Mouse (Mus musculus) hindbrain, embryonic 10.5 days (tissue): ENCODE data around the gene Tlcd1. TPM values are rescaled to one million over a fixed set of nuclear protein-coding genes. Genes with fewer than 3 reads are reported as not detected.
"Not testable (repeated sequence)": the region's sequence is repeated elsewhere in the genome, so short reads cannot be mapped to it uniquely, and the experiment has no call there.

Experiments
- DNase-seq: peaks from one replicate; pipeline ENCODE4 v3.0.0-alpha.2; 2017; ENCODE audit warnings: low spot score
- H3K27ac ChIP-seq: fragments of 300-500 bp; sonication (generic); 2 replicates; pipeline ENCODE4 v1.5.1; 2016; ENCODE audit warnings: mild to moderate bottlenecking, moderate library complexity
- H3K27me3 ChIP-seq: fragments of 300-500 bp; sonication (generic); 2 replicates; pipeline ENCODE4 v1.6.1; 2016; ENCODE audit warnings: mild to moderate bottlenecking; ENCODE audit not compliant: poor library complexity, insufficient read depth, severe bottlenecking
- H3K36me3 ChIP-seq: fragments of 300-500 bp; sonication (generic); 2 replicates; pipeline ENCODE4 v1.6.1; 2016; ENCODE audit warnings: mild to moderate bottlenecking, moderate library complexity
- H3K4me1 ChIP-seq: fragments of 300-500 bp; sonication (generic); replicated peaks from 2 replicates; pipeline ENCODE4 v1.6.1; 2016; ENCODE audit warnings: mild to moderate bottlenecking
- H3K4me3 ChIP-seq: fragments of 300-500 bp; sonication (generic); 2 replicates; pipeline ENCODE4 v1.5.1; 2016; ENCODE audit warnings: mild to moderate bottlenecking, moderate library complexity
- H3K9me3 ChIP-seq: fragments of 300-500 bp; sonication (generic); 2 replicates; pipeline ENCODE4 v1.6.1; 2016; ENCODE audit warnings: mild to moderate bottlenecking, moderate library complexity
- WGBS: fragments of 180-500 bp; shearing (Covaris S2); methylation state at CpG from one replicate; pipeline ENCODE4 v1.1.7; 2016; 5-methylcytosine and 5-hydroxymethylcytosine counted together
- polyA plus RNA-seq: library from polyadenylated mRNA; unstranded; fragments of >200 nt; fragmentation: Nextera tagmentation; extraction: Ambion mirVana; gene quantifications from 2 replicates; pipeline ENCODE4 v1.2.1, GENCODE M21; 2016

The Tlcd1 gene
- polyA plus RNA-seq, 1 experiment from 2014 or later, result 7.0 TPM

DNA sequence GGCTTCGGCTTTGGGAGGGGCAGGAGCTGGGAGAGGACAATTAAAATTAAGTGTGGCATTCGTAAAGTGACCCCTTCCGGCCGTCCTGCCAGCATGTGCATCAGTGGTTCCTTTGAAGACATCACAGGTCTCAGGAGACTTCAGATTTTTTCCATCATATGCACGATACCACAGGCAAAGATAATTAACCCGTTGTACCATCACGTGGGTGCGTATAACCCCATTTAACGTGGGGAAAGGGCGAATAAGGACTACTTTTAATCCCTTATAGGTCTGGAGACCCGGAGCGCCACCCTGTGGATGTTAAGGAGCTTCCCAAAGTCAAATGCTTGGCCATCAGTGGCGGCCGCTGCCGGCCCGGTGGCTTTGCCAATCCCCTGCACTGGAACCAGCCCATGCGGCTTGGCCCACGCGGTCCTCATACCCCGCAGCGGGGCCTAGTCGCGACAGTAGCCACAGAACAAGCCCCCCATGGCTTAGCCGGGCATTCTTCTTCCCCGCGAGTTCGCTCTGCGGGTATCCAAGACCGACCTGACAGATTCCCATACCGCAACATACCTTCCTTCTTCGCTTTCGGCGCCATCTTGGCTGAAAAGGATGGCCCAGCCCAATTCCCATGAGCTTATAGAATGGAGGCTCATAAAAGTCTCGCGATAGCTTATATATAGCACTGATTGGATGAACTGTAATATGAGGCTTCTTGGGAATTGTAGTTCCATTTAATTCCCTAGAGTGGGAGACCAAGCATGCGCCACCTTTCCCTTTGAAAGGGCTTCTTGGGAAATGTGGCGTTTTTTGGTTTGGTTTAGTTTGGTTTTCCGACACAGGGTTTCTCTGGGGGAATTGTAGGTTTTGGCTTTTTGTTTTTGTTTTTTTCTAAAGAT, 6.7 kb downstream of the Tlcd1 start, which contains the start of gene Rpl23a:
Gene Rpl23a (minus strand): TSS at position 624 of the 884 bp plus-strand sequence.
- Histone ChIP-seq H3K4me3 (peak within 1 kb of the TSS; percentile 95), H3K27ac (peak within 1 kb of the TSS; percentile 99), H3K4me1 (peaks cover 55% of the 10 kb centered on the region), H3K9me3 (no peaks in the 10 kb centered on the region), H3K36me3 (peaks cover 42% of the 10 kb centered on the region), H3K27me3 (no peaks in the 10 kb centered on the region)
- peak; percentile 88 for DNase-seq
- WGBS, result under 1% methylated on average over 38 of the region's 38 CpGs

DNA sequence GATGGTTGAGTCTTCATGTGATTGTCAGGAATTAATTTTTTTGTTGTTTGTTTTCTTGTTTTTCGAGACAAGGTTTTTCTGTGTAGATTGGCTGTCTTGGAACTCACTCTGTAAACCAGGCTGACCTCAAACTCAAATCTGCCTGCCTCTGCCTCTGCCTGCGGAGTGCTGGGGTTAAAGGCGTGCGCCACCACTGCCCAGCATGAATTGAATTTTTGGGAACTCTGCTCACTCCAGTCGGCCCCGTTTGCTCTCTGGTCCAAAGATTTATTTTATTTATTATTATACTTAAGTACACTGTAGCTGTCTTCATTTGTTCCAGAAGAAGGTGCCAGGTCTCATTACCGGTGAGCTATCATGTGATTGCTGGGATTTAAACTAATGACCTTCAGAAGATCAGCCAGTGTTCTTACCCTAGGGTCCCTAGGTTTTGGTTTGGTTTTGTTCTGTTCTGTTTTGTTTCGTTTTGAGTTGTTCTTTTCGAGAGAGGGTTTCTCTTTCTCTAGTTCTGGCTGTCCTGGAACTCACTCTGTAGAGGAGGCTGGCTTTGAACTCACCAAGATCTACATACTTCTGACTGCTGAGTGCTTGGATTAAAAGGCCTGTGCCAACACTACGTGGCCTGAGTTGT, 7.5 kb downstream of the Tlcd1 start:
- H3K27ac ChIP-seq, result peak overlapping the region; percentile 99
- H3K36me3 ChIP-seq, result peaks cover 34% of the 10 kb centered on the region
- no peak for DNase-seq
- H3K4me1 ChIP-seq, result peaks cover 55% of the 10 kb centered on the region
- 54% methylated on average over 10 of the region's 10 CpGs for WGBS
- H3K9me3 ChIP-seq, result no peaks in the 10 kb centered on the region
- peak overlapping the region; percentile 95 for H3K4me3 ChIP-seq
- no peaks in the 10 kb centered on the region for H3K27me3 ChIP-seq

DNA sequence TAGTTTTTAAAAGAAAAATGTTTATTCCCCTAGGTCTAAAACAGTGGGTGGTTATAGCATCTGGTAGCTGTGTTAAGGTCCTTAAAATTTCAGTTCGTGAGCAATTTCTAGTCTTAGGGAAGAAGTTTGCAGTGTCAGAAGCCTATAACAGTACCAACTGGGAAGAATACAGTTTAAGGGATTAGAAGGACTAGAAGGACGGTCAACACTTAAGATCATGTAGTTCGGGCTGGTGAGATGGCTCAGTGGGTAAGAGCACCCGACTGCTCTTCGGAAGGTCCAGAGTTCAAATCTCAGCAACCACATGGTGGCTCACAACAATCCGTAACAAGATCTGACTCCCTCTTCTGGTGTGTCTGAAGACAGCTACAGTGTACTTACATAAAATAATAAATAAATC, 8.2 kb downstream of the Tlcd1 start:
- WGBS, result 95% methylated on average over 6 of the region's 6 CpGs
- not testable (repeated sequence) for H3K27ac ChIP-seq
- H3K4me1 ChIP-seq, result peaks cover 55% of the 10 kb centered on the region

DNA sequence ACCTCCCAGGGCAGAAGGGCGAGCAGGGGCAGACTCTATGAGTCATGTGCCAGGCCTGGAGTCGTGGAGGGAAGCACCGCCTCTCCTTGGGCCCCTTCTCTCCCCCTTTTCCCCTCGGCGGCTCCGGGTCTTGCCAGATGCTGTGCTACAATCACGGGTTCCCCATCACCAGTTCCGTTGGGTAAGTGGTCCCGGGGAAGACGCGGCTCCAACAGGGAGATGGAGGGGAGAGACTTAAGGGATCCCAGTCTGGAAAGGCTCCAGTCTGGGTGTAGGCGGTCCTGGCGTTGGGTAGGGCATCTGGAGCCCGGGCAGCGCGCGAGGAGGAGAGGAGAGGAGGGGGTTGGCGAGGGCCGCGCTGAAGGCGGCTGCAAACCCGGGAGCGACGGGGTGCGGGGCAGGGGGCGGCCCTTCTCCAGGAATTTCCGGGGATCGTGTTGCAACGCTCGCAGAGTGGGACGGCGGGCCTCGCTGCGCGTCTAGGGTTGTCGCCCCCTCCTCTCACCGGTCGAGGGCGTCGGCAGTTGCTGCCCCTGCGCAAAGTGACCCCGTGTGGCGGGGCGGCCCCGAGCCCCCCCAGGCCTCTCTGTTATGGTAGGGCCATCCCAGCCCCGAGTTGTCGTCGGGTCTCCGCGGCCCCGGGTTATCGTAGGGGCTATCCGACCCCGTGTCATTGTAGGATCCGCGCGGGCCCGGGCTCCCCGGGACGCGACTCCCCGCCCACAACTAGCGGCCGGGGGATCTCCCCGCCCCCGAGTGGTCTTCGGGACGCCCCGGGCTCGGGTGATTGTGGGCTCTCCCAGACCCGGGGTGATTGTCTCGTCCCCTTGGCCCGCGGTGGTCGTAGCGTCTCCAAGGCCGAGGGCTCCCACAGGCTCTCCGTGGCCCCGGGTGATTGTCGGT, 12.1 kb downstream of the Tlcd1 start, which contains the start of gene Rab34:
Gene Rab34 (plus strand): TSS at position 100 of the 903 bp plus-strand sequence.
- H3K36me3 ChIP-seq, result peaks cover 34% of the 10 kb centered on the region
- peak within 1 kb of the TSS; percentile 73 for H3K4me3 ChIP-seq
- WGBS, result under 1% methylated on average over 80 of the region's 80 CpGs
- H3K27ac ChIP-seq, result peak within 1 kb of the TSS; percentile 98
- 0 out of 2 replicates have a peak, but pooled peaks cover 3% of the 10 kb centered on the region for H3K27me3 ChIP-seq
- peaks cover 37% of the 10 kb centered on the region for H3K4me1 ChIP-seq
- H3K9me3 ChIP-seq, result no peaks in the 10 kb centered on the region
- peak; percentile 88 for DNase-seq

More for the DNA sequence above, 8.2 kb downstream of the Tlcd1 start:
- not testable (repeated sequence) for H3K4me3 ChIP-seq, H3K9me3 ChIP-seq, H3K27me3 ChIP-seq, DNase-seq
- peaks cover 29% of the 10 kb centered on the region for H3K36me3 ChIP-seq

DNA sequence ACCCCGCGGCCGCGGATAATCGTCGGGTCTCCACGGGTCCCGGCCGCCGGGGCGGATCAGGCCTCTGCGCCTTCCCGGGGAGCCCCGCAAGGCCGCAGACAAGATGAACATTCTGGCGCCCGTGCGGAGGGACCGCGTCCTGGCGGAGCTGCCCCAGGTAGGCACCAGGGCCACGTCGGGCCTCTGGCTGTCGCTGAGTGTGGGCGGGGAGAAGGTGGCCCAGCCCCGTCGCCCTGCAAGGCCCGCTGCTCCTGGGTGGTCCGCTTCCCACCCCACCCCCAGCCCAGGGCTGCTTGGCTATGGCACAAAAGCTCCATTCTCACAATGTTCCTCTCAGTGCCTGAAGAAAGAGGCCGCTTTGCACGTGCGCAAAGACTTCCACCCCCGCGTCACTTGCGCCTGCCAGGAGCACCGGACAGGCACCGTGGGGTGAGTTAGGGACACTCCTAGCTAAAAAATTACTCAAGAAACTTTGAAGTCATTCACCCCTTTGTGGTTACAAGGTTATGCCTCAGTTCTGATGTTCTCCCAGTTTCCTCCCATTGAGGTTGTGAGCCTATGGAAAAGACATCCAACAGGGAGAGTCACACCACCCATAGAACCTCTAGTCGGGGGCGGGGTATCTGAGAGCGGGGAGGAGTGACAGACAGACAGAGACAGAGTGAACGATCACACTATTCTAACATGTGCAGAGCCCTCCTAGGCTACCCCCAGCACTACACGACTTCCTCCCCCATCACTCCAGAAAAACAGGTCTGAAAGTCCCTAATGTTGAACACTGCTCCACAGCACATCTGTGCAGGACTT, 12.9 kb downstream of the Tlcd1 start:
- peak overlapping the region; percentile 98 for H3K27ac ChIP-seq
- peaks cover 34% of the 10 kb centered on the region for H3K4me1 ChIP-seq
- under 1% methylated on average over 42 of the region's 42 CpGs for WGBS
- H3K27me3 ChIP-seq, result 0 out of 2 replicates have a peak, but pooled peaks cover 3% of the 10 kb centered on the region
- peak; percentile 94 for DNase-seq
- peak overlapping the region; percentile 73 for H3K4me3 ChIP-seq
- H3K36me3 ChIP-seq, result peaks cover 37% of the 10 kb centered on the region
- H3K9me3 ChIP-seq, result no peaks in the 10 kb centered on the region

DNA sequence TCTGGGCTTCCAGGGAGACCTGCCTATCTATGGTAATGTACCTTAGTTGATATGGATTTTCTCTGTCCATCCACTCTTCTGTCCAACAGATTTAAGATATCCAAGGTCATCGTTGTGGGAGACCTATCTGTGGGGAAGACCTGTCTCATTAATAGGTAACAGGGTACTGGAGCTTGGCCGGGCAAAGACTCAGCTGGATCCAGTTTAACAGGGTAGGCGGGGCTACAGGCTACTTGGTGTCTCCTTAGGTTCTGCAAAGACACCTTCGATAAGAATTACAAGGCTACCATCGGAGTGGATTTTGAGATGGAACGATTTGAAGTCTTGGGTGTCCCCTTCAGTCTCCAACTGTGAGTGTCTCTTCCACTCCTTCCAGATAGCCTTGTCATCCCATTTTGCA, 13.5 kb downstream of the Tlcd1 start:
- Histone ChIP-seq H3K36me3 (peaks cover 37% of the 10 kb centered on the region), H3K27ac (peak overlapping the region; percentile 98), H3K27me3 (0 out of 2 replicates have a peak, but pooled peaks cover 3% of the 10 kb centered on the region), H3K9me3 (no peaks in the 10 kb centered on the region), H3K4me3 (peak overlapping the region; percentile 73), H3K4me1 (peaks cover 40% of the 10 kb centered on the region)
- WGBS, result 66% methylated on average over 6 of the region's 6 CpGs
- DNase-seq, result no peak

DNA sequence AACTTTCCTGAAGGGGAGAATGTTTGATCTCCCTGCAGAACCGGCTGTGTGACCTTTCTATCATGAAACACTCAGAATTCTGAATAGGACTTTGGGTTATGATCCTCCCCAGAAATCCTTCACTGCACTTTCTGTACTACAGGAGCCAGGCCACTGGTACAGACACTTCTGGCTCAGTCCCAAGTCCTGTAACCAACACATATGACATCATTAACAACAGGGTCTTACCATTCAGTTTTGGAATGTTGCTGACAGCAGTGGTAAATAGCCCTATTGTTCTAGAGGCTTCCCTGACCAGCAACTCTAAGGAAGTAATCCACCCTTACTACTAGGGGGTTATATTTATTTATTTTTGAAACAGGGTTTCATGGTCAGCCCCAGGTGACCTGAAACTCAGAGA, 16.6 kb downstream of the Tlcd1 start, which contains the start of gene Proca1:
Gene Proca1 (plus strand): TSS at position 280 of the 400 bp plus-strand sequence.
- Histone ChIP-seq H3K36me3 (peaks cover 37% of the 10 kb centered on the region), H3K27me3 (0 out of 2 replicates have a peak, but pooled peaks cover 3% of the 10 kb centered on the region), H3K27ac (no peak within 1 kb of the TSS), H3K4me1 (peaks cover 42% of the 10 kb centered on the region), H3K9me3 (no peaks in the 10 kb centered on the region), H3K4me3 (peak within 1 kb of the TSS; percentile 57)
- DNase-seq, result no peak
- WGBS, result 88% methylated on average over 1 of the region's 1 CpGs

DNA sequence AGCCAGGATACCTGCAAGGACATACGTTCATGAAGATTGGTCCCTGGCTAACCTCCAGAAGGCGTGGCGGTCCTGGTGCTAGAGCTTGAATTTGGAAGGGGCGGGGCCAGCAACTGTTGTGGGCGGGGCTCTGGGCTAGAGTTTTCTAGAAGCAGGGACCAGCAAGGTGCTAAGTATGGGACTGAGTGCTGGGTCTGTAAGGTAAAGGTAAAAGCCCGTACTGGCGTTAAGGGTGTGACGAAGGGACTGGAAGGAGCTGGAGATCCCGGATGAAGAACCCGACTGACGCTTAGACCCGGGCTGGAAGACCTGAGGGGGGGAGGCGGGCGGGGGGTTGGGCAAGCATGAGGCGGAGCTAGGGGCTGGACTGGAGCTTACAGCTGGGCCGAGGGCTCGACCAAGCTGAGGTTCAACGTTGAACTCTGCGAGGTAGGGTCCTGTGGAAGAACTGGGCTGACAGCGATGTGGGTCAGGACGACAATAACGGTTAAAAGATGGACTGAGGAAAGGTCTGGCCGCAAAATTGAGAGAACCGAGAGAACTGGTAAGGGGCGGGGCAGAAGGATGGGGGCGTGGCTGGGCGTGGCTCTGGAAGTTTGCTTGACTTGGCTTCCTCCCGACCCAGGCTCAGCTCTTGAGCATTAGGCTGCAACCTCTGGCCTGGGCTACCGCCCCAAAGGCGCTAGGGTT, 18.0 kb downstream of the Tlcd1 start:
- Histone ChIP-seq H3K9me3 (no peaks in the 10 kb centered on the region), H3K27me3 (0 out of 2 replicates have a peak, but pooled peaks cover 3% of the 10 kb centered on the region), H3K27ac (peak overlapping the region; percentile 77), H3K4me3 (peak overlapping the region; percentile 57), H3K4me1 (peaks cover 27% of the 10 kb centered on the region), H3K36me3 (peaks cover 37% of the 10 kb centered on the region)
- 2% methylated on average over 30 of the region's 30 CpGs for WGBS
- peak; percentile 79 for DNase-seq

DNA sequence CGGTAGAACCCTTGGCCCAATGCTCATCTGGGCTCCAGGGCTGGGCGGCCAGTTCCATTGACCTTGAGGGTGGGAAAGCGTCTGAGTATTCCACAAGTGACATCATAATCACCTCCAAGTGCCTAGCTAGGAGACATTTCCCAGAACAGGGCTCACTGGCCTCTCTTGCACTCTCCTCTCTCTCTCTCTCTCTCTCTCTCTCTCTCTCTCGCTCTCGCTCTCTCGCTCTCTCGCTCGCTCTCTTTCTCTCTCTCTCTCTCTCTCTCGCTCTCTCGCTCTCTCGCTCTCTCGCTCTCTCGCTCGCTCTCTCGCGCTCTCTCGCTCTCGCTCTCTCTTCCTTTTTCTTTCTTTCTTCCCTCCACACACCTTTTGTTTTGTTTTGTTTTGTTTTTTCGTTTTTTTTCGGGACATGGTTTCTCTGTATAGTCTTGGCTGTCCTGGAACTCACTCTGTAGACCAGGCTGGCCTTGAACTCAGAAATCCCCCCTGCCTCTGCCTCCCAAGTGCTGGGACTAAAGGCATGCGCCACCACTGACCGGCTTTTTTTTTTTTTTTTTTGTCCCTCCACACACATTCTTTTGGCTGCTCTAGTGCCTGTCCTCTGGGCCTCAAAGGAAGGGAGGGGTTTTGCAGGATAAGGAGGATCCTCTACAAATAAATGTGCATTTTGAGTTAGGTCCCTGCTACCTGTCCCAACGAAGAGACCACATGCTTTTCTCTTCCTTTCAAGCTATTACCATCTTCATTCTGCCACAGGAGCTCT, 18.8 kb downstream of the Tlcd1 start:
- H3K4me1 ChIP-seq, result peaks cover 20% of the 10 kb centered on the region
- H3K9me3 ChIP-seq, result no peaks in the 10 kb centered on the region
- 0 out of 2 replicates have a peak, but pooled peaks cover 3% of the 10 kb centered on the region for H3K27me3 ChIP-seq
- H3K36me3 ChIP-seq, result peaks cover 35% of the 10 kb centered on the region
- no peak for DNase-seq
- H3K4me3 ChIP-seq, result peak overlapping the region; percentile 57
- H3K27ac ChIP-seq, result peak overlapping the region; percentile 77
- WGBS, result 63% methylated on average over 23 of the region's 23 CpGs

DNA sequence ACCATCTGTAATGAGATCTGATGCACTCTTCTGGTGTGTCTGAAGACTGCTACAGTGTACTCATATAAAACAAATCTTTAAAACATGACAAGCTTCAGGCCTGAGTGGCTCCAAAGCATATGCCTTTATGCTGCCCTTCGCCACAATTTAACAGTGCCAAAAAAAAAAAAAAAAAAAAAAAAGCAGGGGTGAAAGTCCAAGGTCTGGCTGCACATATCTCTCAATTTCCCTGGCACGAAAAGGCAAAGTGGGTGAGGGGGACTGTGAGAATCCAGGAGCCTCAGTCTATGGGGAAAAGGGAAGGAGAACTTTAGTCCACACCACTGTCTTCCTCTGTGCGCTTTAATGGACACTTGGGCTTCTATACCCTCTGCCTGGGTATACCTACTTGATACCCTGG, 25.9 kb downstream of the Tlcd1 start:
- H3K4me3 ChIP-seq, result no peak overlapping the region
- no peak for DNase-seq
- WGBS, result 91% methylated on average over 3 of the region's 3 CpGs
- H3K4me1 ChIP-seq, result peaks cover 16% of the 10 kb centered on the region
- H3K36me3 ChIP-seq, result peaks cover 48% of the 10 kb centered on the region
- H3K27me3 ChIP-seq, result no peaks in the 10 kb centered on the region
- H3K27ac ChIP-seq, result no peak overlapping the region
- no peaks in the 10 kb centered on the region for H3K9me3 ChIP-seq
